Mouse (Mus musculus): ENCODE data around the gene Ccl26. TPM values are rescaled to one million over a fixed set of nuclear protein-coding genes. Genes with fewer than 3 reads are reported as not detected.
"Not testable (repeated sequence)": the region's sequence is repeated elsewhere in the genome, so short reads cannot be mapped to it uniquely, and the experiment has no call there.

Gene Ccl26
- not detected in 2 replicates for polyA plus RNA-seq (2015; fragmentation: Nextera tagmentation; extraction: Ambion mirVana)

DNA sequence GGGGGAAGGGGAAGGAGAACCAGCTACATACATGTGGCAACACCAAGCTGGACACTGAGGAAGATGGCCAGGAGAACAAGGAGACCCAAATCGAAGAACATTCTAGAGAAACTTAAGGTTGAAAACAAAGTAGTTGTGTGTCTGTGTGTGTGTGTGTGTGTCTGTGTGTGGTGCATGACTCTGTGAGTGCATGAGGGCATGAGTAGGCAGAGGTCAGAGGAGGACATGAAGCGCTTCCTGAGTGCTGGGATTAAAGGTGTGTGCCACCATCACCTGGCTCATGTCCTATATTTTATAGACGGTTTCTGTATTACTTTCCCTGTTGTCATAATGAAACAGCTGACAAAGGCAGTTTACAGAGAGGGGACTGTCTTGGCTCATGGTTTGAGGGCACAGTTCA, at the start of gene Ccl26:
Gene Ccl26, minus strand, starts transcription at position 101 of the 400 bp plus-strand sequence.
- no peak within 1 kb of the TSS for H3K27ac ChIP-seq (replicated peaks)
- WGBS = 90% methylated on average over 3 of the region's 3 CpGs

GRCm38 (mm10) chr5:135609794-135610193, 46.4 kb upstream of the Ccl26 start:
- H3K4me1 ChIP-seq (replicated peaks) = no peaks in the 10 kb centered on the region
- ATAC-seq (ENCODE audit: low FRiP score, low read depth) = no peak
- no peaks in the 10 kb centered on the region for H3K9me3 ChIP-seq
- H3K36me3 ChIP-seq = no peaks in the 10 kb centered on the region
- no peak overlapping the region for H3K4me2 ChIP-seq
- H3K9ac ChIP-seq = no peak overlapping the region
- no peak overlapping the region for H3K4me3 ChIP-seq
- no peak overlapping the region for H3K27ac ChIP-seq (replicated peaks)
- WGBS = 71% methylated on average over 4 of the region's 4 CpGs
- H3K27me3 ChIP-seq = no peaks in the 10 kb centered on the region

More for the DNA sequence above, at the start of gene Ccl26:
- Histone ChIP-seq H3K4me1 (replicated peaks) (no peaks in the 10 kb centered on the region), H3K36me3 (no peaks in the 10 kb centered on the region), H3K4me2 (no peak within 1 kb of the TSS), H3K4me3 (no peak within 1 kb of the TSS), H3K9me3 (no peaks in the 10 kb centered on the region), H3K27me3 (no peaks in the 10 kb centered on the region), H3K9ac (no peak within 1 kb of the TSS)
- no peak for ATAC-seq (ENCODE audit: low FRiP score, low read depth)

GRCm38 (mm10) chr5:135607581-135607980, 44.2 kb upstream of the Ccl26 start:
- Histone ChIP-seq H3K36me3 (no peaks in the 10 kb centered on the region), H3K4me1 (replicated peaks) (no peaks in the 10 kb centered on the region), H3K27me3 (no peaks in the 10 kb centered on the region), H3K9ac (no peak overlapping the region), H3K4me2 (no peak overlapping the region), H3K9me3 (0 out of 2 replicates have a peak, but pooled peaks cover 4% of the 10 kb centered on the region), H3K27ac (replicated peaks) (no peak overlapping the region), H3K4me3 (no peak overlapping the region)
- 42% methylated on average over 1 of the region's 1 CpGs for WGBS
- ATAC-seq (ENCODE audit: low FRiP score, low read depth) = no peak

GRCm38 (mm10) chr5:135606717-135607116, 43.3 kb upstream of the Ccl26 start:
- not testable (repeated sequence) for H3K27ac ChIP-seq (replicated peaks); H3K9me3 ChIP-seq; H3K27me3 ChIP-seq; H3K9ac ChIP-seq; H3K36me3 ChIP-seq; ATAC-seq (ENCODE audit: low FRiP score, low read depth); H3K4me3 ChIP-seq; H3K4me2 ChIP-seq; H3K4me1 ChIP-seq (replicated peaks)
- WGBS = no CpG with 5 or more reads among the region's 1 CpGs

DNA sequence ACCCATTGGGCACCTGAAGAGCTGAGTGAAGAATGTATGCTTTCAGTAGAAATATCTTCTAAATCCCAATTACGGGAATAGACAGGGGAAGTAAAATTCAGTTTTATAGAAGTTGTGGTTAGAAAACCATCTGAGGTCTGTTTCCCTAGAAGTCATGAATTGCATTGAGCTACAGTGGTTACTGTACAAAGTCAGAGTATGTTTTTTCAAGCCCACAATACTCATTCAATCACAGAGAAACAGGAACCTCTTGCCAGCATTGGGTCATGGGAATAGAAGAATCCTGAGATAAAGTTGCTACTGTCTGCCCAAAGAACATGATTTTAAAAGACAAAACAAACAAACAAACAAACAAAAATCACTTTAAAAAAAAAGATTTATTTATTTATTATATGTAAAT, 41.3 kb upstream of the Ccl26 start:
- H3K9ac ChIP-seq; ATAC-seq (ENCODE audit: low FRiP score, low read depth); H3K4me1 ChIP-seq (replicated peaks); H3K4me3 ChIP-seq; H3K27ac ChIP-seq (replicated peaks); H3K27me3 ChIP-seq; H3K9me3 ChIP-seq; H3K4me2 ChIP-seq; H3K36me3 ChIP-seq: not testable (repeated sequence)
- no CpG with 5 or more reads among the region's 1 CpGs for WGBS

- Histone ChIP-seq H3K9ac (no peak overlapping the region), H3K9me3 (no peaks in the 10 kb centered on the region), H3K36me3 (no peaks in the 10 kb centered on the region), H3K27me3 (no peaks in the 10 kb centered on the region), H3K4me3 (no peak overlapping the region), H3K4me1 (replicated peaks) (no peaks in the 10 kb centered on the region), H3K4me2 (no peak overlapping the region), H3K27ac (replicated peaks) (no peak overlapping the region)
- ATAC-seq (ENCODE audit: low FRiP score, low read depth) = no peak
- WGBS = 83% methylated on average over 12 of the region's 12 CpGs
These were observed 26.8 kb upstream of the Ccl26 start for GRCm38 (mm10) chr5:135589996-135590784.

DNA sequence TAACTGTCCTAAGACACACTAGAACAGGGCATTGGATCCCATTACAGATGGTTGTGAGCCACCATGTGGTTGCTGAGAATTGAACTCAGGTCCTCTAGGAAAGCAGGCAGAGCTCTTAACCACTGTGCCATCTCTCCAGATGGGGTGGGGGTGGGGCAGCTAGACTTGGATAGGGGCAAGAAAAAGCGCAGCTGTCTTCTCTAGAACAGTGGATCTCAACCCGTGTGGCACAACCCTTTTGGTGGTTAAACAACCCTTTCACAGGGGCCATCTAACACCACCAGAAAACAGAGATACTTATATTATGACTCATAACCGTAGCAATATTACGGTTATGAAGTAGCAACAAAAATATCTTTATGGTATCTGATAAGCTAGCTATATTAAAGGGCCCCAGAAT, 24.4 kb upstream of the Ccl26 start:
- 86% methylated on average over 4 of the region's 4 CpGs for WGBS
- no peaks in the 10 kb centered on the region for H3K27me3 ChIP-seq
- ATAC-seq (ENCODE audit: low FRiP score, low read depth) = no peak
- no peak overlapping the region for H3K4me2 ChIP-seq
- no peak overlapping the region for H3K27ac ChIP-seq (replicated peaks)
- no peaks in the 10 kb centered on the region for H3K4me1 ChIP-seq (replicated peaks)
- no peaks in the 10 kb centered on the region for H3K9me3 ChIP-seq
- H3K36me3 ChIP-seq = no peaks in the 10 kb centered on the region
- no peak overlapping the region for H3K9ac ChIP-seq
- H3K4me3 ChIP-seq = no peak overlapping the region

DNA sequence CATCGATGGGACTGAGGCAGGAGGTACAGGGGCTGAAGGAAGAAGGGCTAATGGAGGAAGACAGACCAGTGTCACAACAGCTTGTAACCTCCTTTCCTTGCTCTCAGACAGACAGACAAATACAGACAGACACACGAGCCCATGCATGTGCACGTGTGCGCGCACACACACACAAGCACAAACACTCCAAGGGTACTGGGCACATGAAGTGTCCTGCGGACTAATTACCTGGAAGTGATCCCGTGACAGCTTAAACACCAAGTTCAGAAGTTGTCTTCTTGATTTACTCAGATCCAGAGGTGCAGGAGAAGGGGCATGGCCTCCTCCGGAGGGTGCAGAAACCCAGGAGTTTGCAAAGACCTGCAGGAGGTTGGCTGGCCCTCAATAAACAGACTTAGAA, 22.3 kb upstream of the Ccl26 start:
- H3K9ac ChIP-seq = no peak overlapping the region
- no peak overlapping the region for H3K27ac ChIP-seq (replicated peaks)
- no peaks in the 10 kb centered on the region for H3K36me3 ChIP-seq
- H3K4me3 ChIP-seq = no peak overlapping the region
- H3K27me3 ChIP-seq = no peaks in the 10 kb centered on the region
- 90% methylated on average over 8 of the region's 8 CpGs for WGBS
- ATAC-seq (ENCODE audit: low FRiP score, low read depth) = no peak
- no peak overlapping the region for H3K4me2 ChIP-seq
- H3K4me1 ChIP-seq (replicated peaks) = no peaks in the 10 kb centered on the region
- H3K9me3 ChIP-seq = no peaks in the 10 kb centered on the region

DNA sequence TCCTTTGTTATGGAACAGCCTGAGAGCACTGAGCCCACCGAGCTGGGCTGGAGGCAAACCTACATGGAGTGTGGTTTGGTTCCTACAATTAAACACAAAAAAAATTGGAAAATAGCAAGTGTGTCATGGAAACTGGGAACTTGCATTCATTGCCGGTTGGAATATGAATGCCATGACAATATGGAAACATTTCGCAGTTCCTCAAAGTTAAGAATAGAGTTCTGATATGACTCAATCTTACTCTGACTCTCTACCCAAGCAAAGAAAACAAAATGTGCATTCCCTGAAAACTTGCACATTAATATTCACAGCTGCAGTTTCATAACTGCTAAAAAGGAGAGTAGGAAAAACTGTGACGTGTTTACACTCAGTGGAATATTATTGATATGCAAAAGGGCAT, 19.0 kb upstream of the Ccl26 start:
- no peaks in the 10 kb centered on the region for H3K9me3 ChIP-seq
- H3K4me3 ChIP-seq = no peak overlapping the region
- no peak overlapping the region for H3K4me2 ChIP-seq
- H3K9ac ChIP-seq = no peak overlapping the region
- ATAC-seq (ENCODE audit: low FRiP score, low read depth) = no peak
- H3K27me3 ChIP-seq = no peaks in the 10 kb centered on the region
- 93% methylated on average over 4 of the region's 4 CpGs for WGBS
- H3K4me1 ChIP-seq (replicated peaks) = no peaks in the 10 kb centered on the region
- H3K36me3 ChIP-seq = no peaks in the 10 kb centered on the region
- no peak overlapping the region for H3K27ac ChIP-seq (replicated peaks)

DNA sequence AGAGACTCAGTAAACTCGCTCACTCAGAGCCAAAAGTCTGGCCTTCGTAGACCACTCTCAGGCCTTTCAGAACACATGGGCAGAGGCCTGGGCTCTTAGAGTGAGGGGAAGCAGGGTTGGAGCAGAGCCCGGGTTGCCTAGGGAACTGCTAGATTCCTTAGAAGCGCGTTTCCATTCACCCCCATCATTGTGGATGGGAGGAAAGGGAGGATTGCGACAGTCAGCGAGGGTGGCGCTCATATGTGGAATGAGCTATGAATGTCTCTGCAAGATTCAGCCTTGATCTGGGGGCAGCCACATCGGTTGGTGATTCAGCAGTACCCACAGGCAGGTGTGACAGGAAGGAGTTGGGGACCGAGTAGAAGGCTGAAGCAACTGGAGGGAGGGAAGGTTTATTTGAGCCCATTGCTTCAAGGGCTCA, 16.0 kb upstream of the Ccl26 start:
- no peaks in the 10 kb centered on the region for H3K4me1 ChIP-seq (replicated peaks)
- peak; percentile 61; the same call in 1 of the 2 replicates for ATAC-seq (ENCODE audit: low FRiP score, low read depth)
- no peak overlapping the region for H3K4me3 ChIP-seq
- H3K9me3 ChIP-seq = no peaks in the 10 kb centered on the region
- WGBS = 70% methylated on average over 10 of the region's 10 CpGs
- no peak overlapping the region for H3K27ac ChIP-seq (replicated peaks)
- no peaks in the 10 kb centered on the region for H3K27me3 ChIP-seq
- no peak overlapping the region for H3K4me2 ChIP-seq
- no peak overlapping the region for H3K9ac ChIP-seq
- H3K36me3 ChIP-seq = no peaks in the 10 kb centered on the region

DNA sequence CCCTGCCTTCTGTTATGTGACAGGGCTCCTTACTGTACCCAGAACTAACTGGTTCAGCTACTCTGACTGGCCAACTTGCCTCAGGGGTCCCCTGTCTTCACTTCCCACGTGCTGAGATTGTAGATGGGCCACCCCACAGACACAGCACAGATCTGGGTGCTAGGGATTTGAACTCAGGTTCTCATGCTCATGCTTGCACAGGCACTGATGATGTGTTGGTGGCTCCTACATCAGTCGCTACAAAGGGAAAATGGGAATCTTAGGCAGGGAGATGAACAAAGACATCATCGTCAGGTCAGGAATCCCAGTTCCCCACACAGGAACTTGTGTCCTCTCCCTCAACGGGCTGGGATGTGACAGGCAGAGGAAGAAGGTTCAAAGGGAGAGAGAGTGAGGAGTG, 12.7 kb upstream of the Ccl26 start:
- WGBS = 66% methylated on average over 4 of the region's 4 CpGs
- ATAC-seq (ENCODE audit: low FRiP score, low read depth) = no peak

GRCm38 (mm10) chr5:135573006-135573405, 9.6 kb upstream of the Ccl26 start, which contains the start of gene Ccl24:
TSS of gene Ccl24 (minus strand) at chr5:135573049.
- Histone ChIP-seq H3K4me1 (replicated peaks) (no peaks in the 10 kb centered on the region), H3K4me2 (no peak within 1 kb of the TSS), H3K4me3 (no peak within 1 kb of the TSS), H3K27me3 (no peaks in the 10 kb centered on the region), H3K27ac (replicated peaks) (no peak within 1 kb of the TSS), H3K9me3 (no peaks in the 10 kb centered on the region), H3K36me3 (no peaks in the 10 kb centered on the region), H3K9ac (no peak within 1 kb of the TSS)
- ATAC-seq (ENCODE audit: low FRiP score, low read depth) = no peak
- 97% methylated on average over 6 of the region's 6 CpGs for WGBS

More for the DNA sequence above, 12.7 kb upstream of the Ccl26 start:
- H3K36me3 ChIP-seq = no peaks in the 10 kb centered on the region
- no peaks in the 10 kb centered on the region for H3K4me1 ChIP-seq (replicated peaks)
- no peak overlapping the region for H3K27ac ChIP-seq (replicated peaks)
- H3K27me3 ChIP-seq = no peaks in the 10 kb centered on the region
- no peaks in the 10 kb centered on the region for H3K9me3 ChIP-seq
- H3K4me2 ChIP-seq = no peak overlapping the region
- H3K9ac ChIP-seq = no peak overlapping the region
- H3K4me3 ChIP-seq = no peak overlapping the region

DNA sequence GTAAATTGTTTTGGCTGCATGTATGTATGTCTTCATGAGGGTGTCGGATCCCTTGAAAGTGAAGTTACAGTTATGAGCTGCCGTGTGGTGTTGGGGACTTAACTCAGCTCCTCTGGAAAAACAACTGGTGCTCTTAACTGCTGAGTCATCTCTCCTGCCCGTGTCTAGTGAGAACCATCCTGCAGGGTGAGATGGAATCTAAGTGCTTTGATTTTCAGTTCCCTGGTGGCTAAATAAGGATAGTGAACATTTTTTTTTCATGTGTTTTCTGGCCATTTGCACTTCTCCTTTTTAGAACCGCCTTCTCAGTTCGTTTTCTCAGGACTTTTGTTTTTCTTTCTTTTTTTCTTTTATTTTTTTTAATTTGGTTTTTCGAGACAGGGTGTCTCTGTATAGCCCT, 5.3 kb upstream of the Ccl26 start:
- no peaks in the 10 kb centered on the region for H3K9me3 ChIP-seq
- no peak overlapping the region for H3K27ac ChIP-seq (replicated peaks)
- no peaks in the 10 kb centered on the region for H3K4me1 ChIP-seq (replicated peaks)
- WGBS = 77% methylated on average over 6 of the region's 6 CpGs
- H3K4me3 ChIP-seq = no peak overlapping the region
- no peaks in the 10 kb centered on the region for H3K36me3 ChIP-seq
- ATAC-seq (ENCODE audit: low FRiP score, low read depth) = no peak
- no peak overlapping the region for H3K9ac ChIP-seq
- H3K27me3 ChIP-seq = no peaks in the 10 kb centered on the region
- no peak overlapping the region for H3K4me2 ChIP-seq

Data from hindbrain, embryonic 15.5 days (tissue).